Mouse (Mus musculus): ENCODE measurements at regions not wholly inside any gene's neighbourhood (a gene's known extent, or its start where the extent isn't known, plus 50 kb on each side); places are given as distances from the start of the nearest gene placed in this dataset.
A peak's percentile ranks its signal among the peaks of the same experiment; 100 is the strongest.

GRCm38 (mm10) chr13:41694749-41695419 lies 89.2 kb downstream of the Tmem170b start:
- 38% methylated on average over 9 of the region's 9 CpGs for WGBS
- no peaks in the 10 kb centered on the region for H3K27me3 ChIP-seq
- no peaks in the 10 kb centered on the region for H3K9me3 ChIP-seq
- ATAC-seq (ENCODE audit: borderline replicate concordance, extremely low read depth, low FRiP score, low TSS enrichment): peak; percentile 24; the same call in 1 of the 2 replicates
- H3K9ac ChIP-seq: no peak overlapping the region
- H3K4me1 ChIP-seq: peaks cover 22% of the 10 kb centered on the region
- no peaks in the 10 kb centered on the region for H3K36me3 ChIP-seq
- no peak overlapping the region for H3K4me2 ChIP-seq
- H3K27ac ChIP-seq: peak overlapping the region; percentile 54
- no peak overlapping the region for H3K4me3 ChIP-seq

GRCm38 (mm10) chr13:41696767-41697445 lies 91.2 kb downstream of the Tmem170b start:
- no peaks in the 10 kb centered on the region for H3K36me3 ChIP-seq
- H3K4me2 ChIP-seq: no peak overlapping the region
- no peak overlapping the region for H3K9ac ChIP-seq
- H3K9me3 ChIP-seq: no peaks in the 10 kb centered on the region
- WGBS: 38% methylated on average over 7 of the region's 7 CpGs
- H3K27ac ChIP-seq: peak overlapping the region; percentile 87
- peak; percentile 66; the same call in 1 of the 2 replicates for ATAC-seq (ENCODE audit: borderline replicate concordance, extremely low read depth, low FRiP score, low TSS enrichment)
- no peaks in the 10 kb centered on the region for H3K27me3 ChIP-seq
- peaks cover 22% of the 10 kb centered on the region for H3K4me1 ChIP-seq
- H3K4me3 ChIP-seq: no peak overlapping the region

- Histone ChIP-seq H3K9ac (no peak overlapping the region), H3K36me3 (no peaks in the 10 kb centered on the region), H3K9me3 (no peaks in the 10 kb centered on the region), H3K4me2 (no peak overlapping the region), H3K4me1 (peaks cover 23% of the 10 kb centered on the region), H3K27me3 (no peaks in the 10 kb centered on the region), H3K27ac (no peak overlapping the region), H3K4me3 (no peak overlapping the region)
- ATAC-seq (ENCODE audit: borderline replicate concordance, extremely low read depth, low FRiP score, low TSS enrichment): no peak
- WGBS: 56% methylated on average over 3 of the region's 3 CpGs
These were observed 95.6 kb downstream of the Tmem170b start for GRCm38 (mm10) chr13:41701345-41701744.

GRCm38 (mm10) chr13:41701829-41702231 lies 96.1 kb downstream of the Tmem170b start:
- Histone ChIP-seq H3K4me2 (no peak overlapping the region), H3K9ac (no peak overlapping the region), H3K9me3 (no peaks in the 10 kb centered on the region), H3K27ac (no peak overlapping the region), H3K27me3 (no peaks in the 10 kb centered on the region), H3K4me1 (peaks cover 20% of the 10 kb centered on the region), H3K4me3 (no peak overlapping the region), H3K36me3 (no peaks in the 10 kb centered on the region)
- no peak for ATAC-seq (ENCODE audit: borderline replicate concordance, extremely low read depth, low FRiP score, low TSS enrichment)
- WGBS: 84% methylated on average over 8 of the region's 8 CpGs

- Histone ChIP-seq H3K4me3 (no peak overlapping the region), H3K4me2 (no peak overlapping the region), H3K27ac (peak overlapping the region; percentile 61), H3K36me3 (no peaks in the 10 kb centered on the region), H3K27me3 (no peaks in the 10 kb centered on the region), H3K4me1 (peaks cover 24% of the 10 kb centered on the region), H3K9ac (no peak overlapping the region), H3K9me3 (no peaks in the 10 kb centered on the region)
- peak; percentile 37; the same call in 1 of the 2 replicates for ATAC-seq (ENCODE audit: borderline replicate concordance, extremely low read depth, low FRiP score, low TSS enrichment)
- 45% methylated on average over 2 of the region's 2 CpGs for WGBS
These were observed 97.5 kb downstream of the Tmem170b start for GRCm38 (mm10) chr13:41703196-41703595.

GRCm38 (mm10) chr13:41703618-41704017 lies 97.9 kb downstream of the Tmem170b start:
- WGBS: 46% methylated on average over 8 of the region's 8 CpGs
- Histone ChIP-seq H3K4me1 (peaks cover 24% of the 10 kb centered on the region), H3K27me3 (no peaks in the 10 kb centered on the region), H3K4me2 (no peak overlapping the region), H3K27ac (peak overlapping the region; percentile 61), H3K4me3 (no peak overlapping the region), H3K9me3 (no peaks in the 10 kb centered on the region), H3K36me3 (no peaks in the 10 kb centered on the region), H3K9ac (no peak overlapping the region)
- peak; percentile 62 for ATAC-seq (ENCODE audit: borderline replicate concordance, extremely low read depth, low FRiP score, low TSS enrichment)

GRCm38 (mm10) chr13:41704806-41705205 lies 99.1 kb downstream of the Tmem170b start:
- Histone ChIP-seq H3K4me2 (no peak overlapping the region), H3K27ac (0 out of 2 replicates have a peak overlapping the region, but pooled peaks have one; percentile 61), H3K9ac (no peak overlapping the region), H3K9me3 (no peaks in the 10 kb centered on the region), H3K4me1 (peaks cover 24% of the 10 kb centered on the region), H3K36me3 (no peaks in the 10 kb centered on the region), H3K27me3 (no peaks in the 10 kb centered on the region), H3K4me3 (no peak overlapping the region)
- no peak for ATAC-seq (ENCODE audit: borderline replicate concordance, extremely low read depth, low FRiP score, low TSS enrichment)
- WGBS: 92% methylated on average over 2 of the region's 2 CpGs

GRCm38 (mm10) chr13:41705636-41706035 lies 99.9 kb downstream of the Tmem170b start:
- Histone ChIP-seq H3K9me3 (no peaks in the 10 kb centered on the region), H3K27ac (peak overlapping the region; percentile 35; the same call in 1 of the 2 replicates), H3K4me2 (no peak overlapping the region), H3K4me1 (peaks cover 24% of the 10 kb centered on the region), H3K27me3 (no peaks in the 10 kb centered on the region), H3K36me3 (no peaks in the 10 kb centered on the region), H3K9ac (no peak overlapping the region), H3K4me3 (no peak overlapping the region)
- no peak for ATAC-seq (ENCODE audit: borderline replicate concordance, extremely low read depth, low FRiP score, low TSS enrichment)
- WGBS: 21% methylated on average over 4 of the region's 4 CpGs

- no peak overlapping the region for H3K4me2 ChIP-seq
- peaks cover 24% of the 10 kb centered on the region for H3K4me1 ChIP-seq
- no peak for ATAC-seq (ENCODE audit: borderline replicate concordance, extremely low read depth, low FRiP score, low TSS enrichment)
- no peaks in the 10 kb centered on the region for H3K27me3 ChIP-seq
- H3K36me3 ChIP-seq: no peaks in the 10 kb centered on the region
- H3K9me3 ChIP-seq: no peaks in the 10 kb centered on the region
- H3K27ac ChIP-seq: no peak overlapping the region
- 45% methylated on average over 7 of the region's 7 CpGs for WGBS
- H3K4me3 ChIP-seq: no peak overlapping the region
- H3K9ac ChIP-seq: no peak overlapping the region
These were observed 102.1 kb downstream of the Tmem170b start for GRCm38 (mm10) chr13:41707811-41708210.

- Histone ChIP-seq H3K27me3 (no peaks in the 10 kb centered on the region), H3K9ac (no peak overlapping the region), H3K4me3 (no peak overlapping the region), H3K4me1 (peaks cover 24% of the 10 kb centered on the region), H3K27ac (no peak overlapping the region), H3K36me3 (no peaks in the 10 kb centered on the region), H3K4me2 (no peak overlapping the region), H3K9me3 (no peaks in the 10 kb centered on the region)
- 63% methylated on average over 7 of the region's 7 CpGs for WGBS
- no peak for ATAC-seq (ENCODE audit: borderline replicate concordance, extremely low read depth, low FRiP score, low TSS enrichment)
These were observed 103.4 kb downstream of the Tmem170b start for GRCm38 (mm10) chr13:41709071-41709470.

GRCm38 (mm10) chr13:41709475-41710227 lies 103.9 kb downstream of the Tmem170b start:
- Histone ChIP-seq H3K4me1 (peaks cover 24% of the 10 kb centered on the region), H3K36me3 (no peaks in the 10 kb centered on the region), H3K4me3 (no peak overlapping the region), H3K9me3 (no peaks in the 10 kb centered on the region), H3K27ac (no peak overlapping the region), H3K27me3 (no peaks in the 10 kb centered on the region), H3K4me2 (no peak overlapping the region), H3K9ac (no peak overlapping the region)
- peak; percentile 36; the same call in 1 of the 2 replicates for ATAC-seq (ENCODE audit: borderline replicate concordance, extremely low read depth, low FRiP score, low TSS enrichment)
- 39% methylated on average over 24 of the region's 24 CpGs for WGBS

GRCm38 (mm10) chr13:41712616-41713015 lies 106.9 kb downstream of the Tmem170b start:
- ATAC-seq (ENCODE audit: borderline replicate concordance, extremely low read depth, low FRiP score, low TSS enrichment): no peak
- H3K4me1 ChIP-seq: 0 out of 2 replicates have a peak, but pooled peaks cover 4% of the 10 kb centered on the region
- WGBS: 51% methylated on average over 8 of the region's 8 CpGs
- H3K27me3 ChIP-seq: no peaks in the 10 kb centered on the region
- no peaks in the 10 kb centered on the region for H3K9me3 ChIP-seq
- no peak overlapping the region for H3K4me3 ChIP-seq
- no peaks in the 10 kb centered on the region for H3K36me3 ChIP-seq
- H3K4me2 ChIP-seq: no peak overlapping the region
- H3K27ac ChIP-seq: no peak overlapping the region
- no peak overlapping the region for H3K9ac ChIP-seq
